Mouse (Mus musculus) heart, postnatal 0 days (tissue): ENCODE data around the gene Itfg1.

ENCODE experiments used
- CTCF ChIP-seq: IDR thresholded peaks from 2 replicates; pipeline ENCODE4 v1.5.1; 2016; ENCODE audit warnings: antibody characterized with exemption, control low read depth, low read depth
- EP300 ChIP-seq: IDR thresholded peaks from 2 replicates; pipeline ENCODE4 v1.6.1; 2016; ENCODE audit warnings: antibody characterized with exemption, low read depth

GRCm38 (mm10) chr8:85785506-85785905, 55.2 kb downstream of the Itfg1 start:
- TF ChIP-seq CTCF (no peak), EP300 (no peak)
